Mouse (Mus musculus): ENCODE data around the gene Ctsh. TPM values are rescaled to one million over a fixed set of nuclear protein-coding genes. Genes with fewer than 3 reads are reported as not detected.
"Not testable (repeated sequence)": the region's sequence is repeated elsewhere in the genome, so short reads cannot be mapped to it uniquely, and the experiment has no call there.

The Ctsh gene
- polyA plus RNA-seq, 1 experiment from 2014 or later: 42.4 TPM

DNA sequence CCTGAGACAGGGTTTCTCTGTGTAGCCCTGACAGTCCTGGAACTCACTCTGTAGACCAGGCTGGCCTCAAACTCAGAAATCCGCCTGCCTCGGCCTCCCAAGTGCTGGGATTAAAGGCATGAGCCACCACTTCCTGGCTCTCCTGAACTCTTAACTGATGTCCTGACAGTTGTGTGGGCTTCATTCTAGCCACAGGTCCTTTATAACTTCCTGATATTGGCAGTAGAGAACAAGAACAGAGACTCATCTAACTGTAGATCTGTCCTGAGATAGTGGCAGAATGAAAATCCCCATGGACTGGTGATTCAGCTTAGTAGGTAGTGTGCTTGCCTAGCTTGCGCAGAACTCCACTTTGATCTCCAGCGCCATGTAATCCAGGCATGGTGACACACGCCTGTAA is 7.0 kb downstream of the Ctsh start:
- DNase-seq (ENCODE audit: low spot score); H3K9me3 ChIP-seq (ENCODE audit: control insufficient read depth, low read length); H3K36me3 ChIP-seq (ENCODE audit: control insufficient read depth, insufficient read depth, low read length); H3K4me3 ChIP-seq (ENCODE audit: low read depth, low read length); H3K27ac ChIP-seq (ENCODE audit: low read depth); H3K27me3 ChIP-seq (replicated peaks; ENCODE audit: control insufficient read depth, insufficient read depth, low read length); H3K4me1 ChIP-seq (replicated peaks; ENCODE audit: control insufficient read depth, insufficient read depth, low read length); H3K4me2 ChIP-seq (ENCODE audit: low read length); H3K9ac ChIP-seq (ENCODE audit: low read length); ATAC-seq (replicated peaks; ENCODE audit: low FRiP score, low TSS enrichment, low read depth): not testable (repeated sequence)
- WGBS: 88% methylated on average over 5 of the region's 5 CpGs

DNA sequence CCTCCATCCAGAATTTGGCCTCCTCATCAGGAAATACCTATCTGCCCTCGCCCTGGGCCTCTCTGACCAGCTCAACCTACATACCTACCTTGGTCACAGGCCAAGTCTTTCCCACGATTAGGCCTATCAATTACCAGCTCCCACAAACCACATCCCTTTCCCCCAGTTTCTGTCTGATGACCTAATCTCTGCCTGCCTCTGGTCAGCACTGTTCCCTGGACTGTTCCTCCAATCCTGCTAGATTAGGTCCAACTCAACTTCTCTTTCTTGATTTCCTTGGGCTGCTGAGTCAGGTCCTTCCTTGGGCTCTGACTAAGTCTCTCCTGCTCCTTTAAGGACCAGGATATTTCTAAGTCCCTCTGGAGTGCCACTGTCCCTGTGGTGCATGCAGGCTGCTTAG is 13.4 kb downstream of the Ctsh start:
- ATAC-seq (replicated peaks; ENCODE audit: low FRiP score, low TSS enrichment, low read depth) (no peak), DNase-seq (ENCODE audit: low spot score) (no peak)
- no peak overlapping the region for H3K4me2 ChIP-seq (ENCODE audit: low read length)
- no peaks in the 10 kb centered on the region for H3K36me3 ChIP-seq (ENCODE audit: control insufficient read depth, insufficient read depth, low read length)
- H3K4me1 ChIP-seq (replicated peaks; ENCODE audit: control insufficient read depth, insufficient read depth, low read length): no peaks in the 10 kb centered on the region
- H3K9me3 ChIP-seq (ENCODE audit: control insufficient read depth, low read length): no peaks in the 10 kb centered on the region
- 76% methylated on average over 2 of the region's 2 CpGs for WGBS
- H3K27me3 ChIP-seq (replicated peaks; ENCODE audit: control insufficient read depth, insufficient read depth, low read length): no peaks in the 10 kb centered on the region
- H3K27ac ChIP-seq (ENCODE audit: low read depth): no peak overlapping the region
- no peak overlapping the region for H3K9ac ChIP-seq (ENCODE audit: low read length)
- H3K4me3 ChIP-seq (ENCODE audit: low read depth, low read length): no peak overlapping the region

DNA sequence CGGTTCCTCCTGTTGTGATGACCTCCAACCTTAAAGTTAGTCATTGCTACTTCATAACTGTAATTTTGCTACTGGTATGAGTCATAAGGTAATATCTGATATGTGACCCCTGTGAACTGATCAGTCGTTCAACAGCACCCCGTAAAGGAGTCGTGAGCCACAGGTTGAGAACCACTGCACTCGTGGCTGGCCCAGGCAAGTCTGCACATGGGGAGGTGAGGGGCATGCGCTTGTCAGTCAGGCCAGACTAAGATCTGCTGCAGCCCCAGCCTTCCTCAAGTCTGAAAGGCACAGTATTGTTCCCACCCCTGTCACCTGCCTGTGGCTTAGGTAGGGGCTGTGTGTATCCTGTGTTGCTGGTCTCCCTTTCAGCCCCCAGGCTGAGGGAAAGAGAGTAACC is 14.8 kb downstream of the Ctsh start:
- Histone ChIP-seq H3K27me3 (replicated peaks; ENCODE audit: control insufficient read depth, insufficient read depth, low read length) (no peaks in the 10 kb centered on the region), H3K4me3 (ENCODE audit: low read depth, low read length) (no peak overlapping the region), H3K27ac (ENCODE audit: low read depth) (no peak overlapping the region), H3K9ac (ENCODE audit: low read length) (no peak overlapping the region), H3K9me3 (ENCODE audit: control insufficient read depth, low read length) (no peaks in the 10 kb centered on the region), H3K4me1 (replicated peaks; ENCODE audit: control insufficient read depth, insufficient read depth, low read length) (no peaks in the 10 kb centered on the region), H3K4me2 (ENCODE audit: low read length) (no peak overlapping the region), H3K36me3 (ENCODE audit: control insufficient read depth, insufficient read depth, low read length) (no peaks in the 10 kb centered on the region)
- no peak for ATAC-seq (replicated peaks; ENCODE audit: low FRiP score, low TSS enrichment, low read depth)
- 84% methylated on average over 6 of the region's 6 CpGs for WGBS
- no peak for DNase-seq (ENCODE audit: low spot score)

DNA sequence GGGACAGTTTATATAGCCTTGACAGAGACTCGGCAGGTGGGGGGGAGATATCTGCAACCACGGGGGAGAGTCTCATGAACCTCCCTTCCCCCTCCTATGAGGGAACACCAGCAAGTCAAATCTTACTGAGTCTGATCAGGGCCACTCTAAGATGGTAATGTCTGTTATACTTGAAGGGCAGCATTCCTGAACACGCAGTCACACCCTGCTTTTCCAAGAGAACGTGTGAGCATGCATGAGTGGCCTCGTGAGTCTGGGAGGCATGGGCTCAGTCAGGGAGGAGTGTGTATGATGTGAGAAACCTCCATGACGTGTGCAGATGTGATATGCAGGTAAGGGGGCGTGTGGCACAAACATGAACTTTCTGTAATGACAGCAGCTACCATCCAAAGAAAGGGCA is 15.5 kb downstream of the Ctsh start:
- no peak overlapping the region for H3K9ac ChIP-seq (ENCODE audit: low read length)
- 66% methylated on average over 7 of the region's 7 CpGs for WGBS
- H3K27ac ChIP-seq (ENCODE audit: low read depth): no peak overlapping the region
- ATAC-seq (replicated peaks; ENCODE audit: low FRiP score, low TSS enrichment, low read depth) (peak; percentile 84), DNase-seq (ENCODE audit: low spot score) (no peak)
- H3K4me1 ChIP-seq (replicated peaks; ENCODE audit: control insufficient read depth, insufficient read depth, low read length): no peaks in the 10 kb centered on the region
- no peaks in the 10 kb centered on the region for H3K27me3 ChIP-seq (replicated peaks; ENCODE audit: control insufficient read depth, insufficient read depth, low read length)
- H3K4me2 ChIP-seq (ENCODE audit: low read length): no peak overlapping the region
- no peaks in the 10 kb centered on the region for H3K9me3 ChIP-seq (ENCODE audit: control insufficient read depth, low read length)
- H3K36me3 ChIP-seq (ENCODE audit: control insufficient read depth, insufficient read depth, low read length): no peaks in the 10 kb centered on the region
- H3K4me3 ChIP-seq (ENCODE audit: low read depth, low read length): no peak overlapping the region

DNA sequence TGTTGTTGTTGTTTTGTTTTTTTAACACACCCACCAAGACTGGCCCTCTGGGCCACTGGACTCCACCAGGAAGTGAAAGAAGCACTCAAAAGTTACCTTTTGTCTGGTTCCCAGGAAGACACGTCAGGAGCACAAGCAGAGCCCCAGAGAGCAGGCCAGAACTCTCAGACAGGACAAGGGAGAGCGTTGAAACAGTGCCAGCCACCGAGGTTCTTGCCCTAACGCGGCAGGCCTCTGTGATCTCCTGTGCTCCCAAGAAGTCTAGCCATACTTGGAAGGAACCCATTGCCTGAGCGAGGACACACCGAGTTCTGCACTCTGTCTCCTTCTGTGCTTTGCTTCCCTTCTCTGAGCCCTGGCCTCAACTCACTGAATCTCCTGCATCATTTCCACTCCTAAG is 16.2 kb downstream of the Ctsh start:
- H3K4me3 ChIP-seq (ENCODE audit: low read depth, low read length): no peak overlapping the region
- H3K27ac ChIP-seq (ENCODE audit: low read depth): no peak overlapping the region
- H3K9ac ChIP-seq (ENCODE audit: low read length): no peak overlapping the region
- H3K9me3 ChIP-seq (ENCODE audit: control insufficient read depth, low read length): no peaks in the 10 kb centered on the region
- no peak for DNase-seq (ENCODE audit: low spot score)
- no peaks in the 10 kb centered on the region for H3K27me3 ChIP-seq (replicated peaks; ENCODE audit: control insufficient read depth, insufficient read depth, low read length)
- no peaks in the 10 kb centered on the region for H3K36me3 ChIP-seq (ENCODE audit: control insufficient read depth, insufficient read depth, low read length)
- no peak overlapping the region for H3K4me2 ChIP-seq (ENCODE audit: low read length)
- 83% methylated on average over 7 of the region's 7 CpGs for WGBS
- no peak for ATAC-seq (replicated peaks; ENCODE audit: low FRiP score, low TSS enrichment, low read depth)
- H3K4me1 ChIP-seq (replicated peaks; ENCODE audit: control insufficient read depth, insufficient read depth, low read length): no peaks in the 10 kb centered on the region

DNA sequence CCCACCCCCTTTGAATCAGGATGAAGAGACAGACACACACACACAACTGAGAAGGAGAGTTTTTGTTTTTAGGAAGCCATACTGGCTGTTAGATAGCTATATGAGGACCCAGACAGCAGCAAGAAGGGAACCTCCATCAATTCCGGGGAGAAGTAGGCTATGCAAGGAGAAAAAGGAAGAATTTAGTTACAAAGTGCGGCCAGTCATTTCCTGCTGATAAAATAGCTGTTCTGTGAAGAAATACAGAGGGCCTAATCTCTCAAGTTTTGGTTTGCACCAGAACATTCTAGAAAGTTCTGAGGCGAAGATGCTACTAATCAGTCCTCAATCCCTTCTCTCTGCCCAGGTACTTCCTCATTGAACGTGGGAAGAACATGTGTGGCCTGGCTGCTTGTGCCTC is 21.4 kb downstream of the Ctsh start:
- no peaks in the 10 kb centered on the region for H3K4me1 ChIP-seq (replicated peaks; ENCODE audit: control insufficient read depth, insufficient read depth, low read length)
- H3K27me3 ChIP-seq (replicated peaks; ENCODE audit: control insufficient read depth, insufficient read depth, low read length): no peaks in the 10 kb centered on the region
- ATAC-seq (replicated peaks; ENCODE audit: low FRiP score, low TSS enrichment, low read depth): no peak
- no peak overlapping the region for H3K9ac ChIP-seq (ENCODE audit: low read length)
- no peak overlapping the region for H3K4me2 ChIP-seq (ENCODE audit: low read length)
- no peaks in the 10 kb centered on the region for H3K36me3 ChIP-seq (ENCODE audit: control insufficient read depth, insufficient read depth, low read length)
- H3K4me3 ChIP-seq (ENCODE audit: low read depth, low read length): no peak overlapping the region
- H3K9me3 ChIP-seq (ENCODE audit: control insufficient read depth, low read length): no peaks in the 10 kb centered on the region
- H3K27ac ChIP-seq (ENCODE audit: low read depth): no peak overlapping the region
- no peak for DNase-seq (ENCODE audit: low spot score)
- WGBS: 82% methylated on average over 4 of the region's 4 CpGs

DNA sequence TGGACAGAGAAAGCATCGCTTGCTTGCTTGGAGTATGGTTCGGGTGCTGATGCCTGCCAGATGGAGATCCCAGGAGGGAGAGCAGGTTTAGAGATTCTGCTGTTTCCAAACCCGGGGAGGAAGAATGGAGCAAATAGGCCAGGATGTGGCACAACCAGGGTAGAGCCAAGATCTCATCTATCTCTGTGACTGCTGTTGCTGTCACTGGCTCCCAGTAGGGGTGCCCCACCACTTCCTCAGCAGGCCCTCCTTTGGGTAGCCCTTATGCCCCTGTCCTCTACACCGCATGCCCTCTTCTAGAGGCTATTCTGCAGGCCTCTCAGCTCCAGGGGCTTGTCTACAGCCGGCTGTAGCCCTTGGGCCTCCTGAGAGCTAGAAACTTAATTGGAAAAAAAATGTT is 22.2 kb downstream of the Ctsh start:
- Histone ChIP-seq H3K4me3 (ENCODE audit: low read depth, low read length) (no peak overlapping the region), H3K9ac (ENCODE audit: low read length) (no peak overlapping the region), H3K27ac (ENCODE audit: low read depth) (no peak overlapping the region), H3K9me3 (ENCODE audit: control insufficient read depth, low read length) (no peaks in the 10 kb centered on the region), H3K4me1 (replicated peaks; ENCODE audit: control insufficient read depth, insufficient read depth, low read length) (no peaks in the 10 kb centered on the region), H3K27me3 (replicated peaks; ENCODE audit: control insufficient read depth, insufficient read depth, low read length) (no peaks in the 10 kb centered on the region), H3K4me2 (ENCODE audit: low read length) (no peak overlapping the region), H3K36me3 (ENCODE audit: control insufficient read depth, insufficient read depth, low read length) (no peaks in the 10 kb centered on the region)
- peak; percentile 31 for DNase-seq (ENCODE audit: low spot score)
- 83% methylated on average over 5 of the region's 5 CpGs for WGBS
- ATAC-seq (replicated peaks; ENCODE audit: low FRiP score, low TSS enrichment, low read depth): no peak

DNA sequence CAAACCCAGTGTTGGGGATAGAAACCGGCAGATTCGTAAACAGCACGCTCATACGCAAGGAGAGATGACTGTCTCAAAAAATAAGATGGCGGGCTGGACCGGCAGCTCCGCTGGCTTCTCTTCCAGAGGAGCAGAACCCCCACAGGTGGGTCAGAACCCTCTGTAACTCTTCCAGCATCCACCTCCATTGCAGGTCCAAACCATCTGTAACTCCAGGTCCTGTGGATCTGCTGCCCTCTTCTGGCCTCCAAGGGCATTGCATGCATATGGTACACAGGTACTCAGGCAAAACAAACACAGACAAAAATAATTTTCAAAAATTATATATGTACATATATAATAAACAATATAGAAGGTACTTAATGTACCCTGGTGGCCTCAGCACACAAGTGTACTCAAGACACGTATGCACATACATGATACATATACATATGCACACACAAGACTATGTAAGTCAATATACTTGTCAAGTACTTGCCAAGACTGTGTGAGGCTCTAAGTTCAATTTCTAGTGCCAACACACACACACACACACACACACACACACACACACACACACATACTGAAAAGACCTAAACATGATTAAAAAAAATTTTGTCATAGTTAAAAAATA is 23.0 kb downstream of the Ctsh start:
- Histone ChIP-seq H3K4me1 (replicated peaks; ENCODE audit: control insufficient read depth, insufficient read depth, low read length) (no peaks in the 10 kb centered on the region), H3K27me3 (replicated peaks; ENCODE audit: control insufficient read depth, insufficient read depth, low read length) (no peaks in the 10 kb centered on the region), H3K9me3 (ENCODE audit: control insufficient read depth, low read length) (no peaks in the 10 kb centered on the region), H3K4me3 (ENCODE audit: low read depth, low read length) (no peak overlapping the region), H3K9ac (ENCODE audit: low read length) (no peak overlapping the region), H3K27ac (ENCODE audit: low read depth) (no peak overlapping the region), H3K4me2 (ENCODE audit: low read length) (no peak overlapping the region), H3K36me3 (ENCODE audit: control insufficient read depth, insufficient read depth, low read length) (no peaks in the 10 kb centered on the region)
- 0 out of 2 replicates have a peak, but pooled peaks have one; percentile 16 for ATAC-seq (replicated peaks; ENCODE audit: low FRiP score, low TSS enrichment, low read depth)
- DNase-seq (ENCODE audit: low spot score): peak; percentile 82
- 56% methylated on average over 8 of the region's 8 CpGs for WGBS

DNA sequence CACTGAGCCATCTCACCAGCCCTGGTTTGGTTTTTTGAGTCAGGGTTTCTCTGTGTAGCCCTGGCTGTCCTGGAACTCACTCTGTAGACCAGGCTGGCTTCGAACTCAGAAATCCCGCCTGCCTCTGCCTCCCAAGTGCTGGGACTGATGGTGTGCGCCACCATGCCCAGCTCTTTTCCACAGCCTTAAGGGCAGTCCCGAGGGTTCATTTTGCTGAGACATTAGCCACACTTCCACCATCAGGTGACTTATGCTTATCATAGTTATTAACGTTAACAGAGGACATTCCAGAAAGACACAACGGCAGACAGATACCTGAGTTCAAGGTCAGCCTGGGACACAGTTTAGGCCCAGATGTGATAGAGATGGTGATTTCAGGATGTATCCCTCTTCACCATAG is 28.0 kb downstream of the Ctsh start:
- H3K4me3 ChIP-seq (ENCODE audit: low read depth, low read length); H3K9me3 ChIP-seq (ENCODE audit: control insufficient read depth, low read length); H3K27me3 ChIP-seq (replicated peaks; ENCODE audit: control insufficient read depth, insufficient read depth, low read length); DNase-seq (ENCODE audit: low spot score); H3K9ac ChIP-seq (ENCODE audit: low read length); H3K27ac ChIP-seq (ENCODE audit: low read depth); ATAC-seq (replicated peaks; ENCODE audit: low FRiP score, low TSS enrichment, low read depth); H3K4me1 ChIP-seq (replicated peaks; ENCODE audit: control insufficient read depth, insufficient read depth, low read length); H3K36me3 ChIP-seq (ENCODE audit: control insufficient read depth, insufficient read depth, low read length); H3K4me2 ChIP-seq (ENCODE audit: low read length): not testable (repeated sequence)
- WGBS: 80% methylated on average over 6 of the region's 6 CpGs
